Mouse (Mus musculus) adrenal gland, postnatal 14 days (tissue): Measurements from ENCODE around the gene Ifna15. TPM values are rescaled to one million over a fixed set of nuclear protein-coding genes. Genes with fewer than 3 reads are reported as not detected.
"Not testable (repeated sequence)": the region's sequence is repeated elsewhere in the genome, so short reads cannot be mapped to it uniquely, and the experiment has no call there.

Source experiments
- DNase-seq: peaks from one replicate; pipeline ENCODE4 v3.0.0; 2021; ENCODE audit warnings: mixed read lengths
- long read RNA-seq, 2 experiments: library from polyadenylated mRNA; stranded (forward); transcript quantifications; one replicate each; pipeline ENCODE4 v2.0.0; 2021
- total RNA-seq: library from RNA; stranded (reverse); gene quantifications from 2 replicates; pipeline ENCODE4 v1.2.3, GENCODE M21; 2021

The Ifna15 gene
- total RNA-seq, result not detected in 2 replicates
- long read RNA-seq, experiment 1, result 0 reads
- long read RNA-seq, experiment 2, result 0 reads

- DNase-seq, result not testable (repeated sequence)
Measured at GRCm38 (mm10) chr4:88558145-88558544, at the start of gene Ifna15. TSS of gene Ifna15 (minus strand) at chr4:88558245.

- DNase-seq, result no peak
Measured at GRCm38 (mm10) chr4:88603276-88603675, 45.2 kb upstream of the Ifna15 start, which contains the start of gene Ifna12. TSS of gene Ifna12 (minus strand) at chr4:88603376.

- DNase-seq, result no peak
Measured at GRCm38 (mm10) chr4:88592285-88592684, 34.2 kb upstream of the Ifna15 start, which contains the start of gene Ifna9. TSS of gene Ifna9 (minus strand) at chr4:88592385.

- DNase-seq, result no peak
Measured at GRCm38 (mm10) chr4:88571698-88572097, 13.7 kb upstream of the Ifna15 start, which contains the start of gene Ifna14. TSS of gene Ifna14 (minus strand) at chr4:88571798.

GRCm38 (mm10) chr4:88561791-88562190, 3.7 kb upstream of the Ifna15 start:
- DNase-seq, result no peak

- DNase-seq, result peak; percentile 89
Measured at GRCm38 (mm10) chr4:88550161-88550945, 7.7 kb downstream of the Ifna15 start.

- DNase-seq, result no peak
Measured at GRCm38 (mm10) chr4:88547986-88548385, 10.1 kb downstream of the Ifna15 start.

- DNase-seq, result peak; percentile 20
Measured at GRCm38 (mm10) chr4:88543649-88544234, 14.3 kb downstream of the Ifna15 start.

GRCm38 (mm10) chr4:88537328-88537727, 20.7 kb downstream of the Ifna15 start:
- peak; percentile 24 for DNase-seq

GRCm38 (mm10) chr4:88536640-88537039, 21.4 kb downstream of the Ifna15 start:
- DNase-seq, result peak; percentile 78

GRCm38 (mm10) chr4:88535742-88536141, 22.3 kb downstream of the Ifna15 start:
- no peak for DNase-seq

GRCm38 (mm10) chr4:88534903-88535302, 23.1 kb downstream of the Ifna15 start:
- DNase-seq, result no peak

- DNase-seq, result no peak
Measured at GRCm38 (mm10) chr4:88533499-88533898, 24.5 kb downstream of the Ifna15 start.

GRCm38 (mm10) chr4:88530892-88531291, 27.2 kb downstream of the Ifna15 start:
- DNase-seq, result no peak

GRCm38 (mm10) chr4:88530271-88530670, 27.8 kb downstream of the Ifna15 start:
- no peak for DNase-seq

GRCm38 (mm10) chr4:88526379-88527049, 31.5 kb downstream of the Ifna15 start:
- no peak for DNase-seq

- no peak for DNase-seq
Measured at GRCm38 (mm10) chr4:88525393-88525792, 32.7 kb downstream of the Ifna15 start.

GRCm38 (mm10) chr4:88523241-88523640, 34.8 kb downstream of the Ifna15 start:
- DNase-seq, result peak; percentile 45

GRCm38 (mm10) chr4:88522674-88523073, 35.4 kb downstream of the Ifna15 start, which contains the start of gene Ifnb1:
TSS of gene Ifnb1 (minus strand) at chr4:88522774.
- no peak for DNase-seq

- no peak for DNase-seq
Measured at GRCm38 (mm10) chr4:88517957-88518356, 40.1 kb downstream of the Ifna15 start.

- DNase-seq, result peak; percentile 56
Measured at GRCm38 (mm10) chr4:88515711-88516211, 42.3 kb downstream of the Ifna15 start.

- DNase-seq, result no peak
Measured at GRCm38 (mm10) chr4:88515250-88515649, 42.8 kb downstream of the Ifna15 start.

GRCm38 (mm10) chr4:88514403-88514802, 43.6 kb downstream of the Ifna15 start:
- DNase-seq, result peak; percentile 76
